8 mouse cellular contexts compared by ENCODE assay signal in the genomic region with DNA sequence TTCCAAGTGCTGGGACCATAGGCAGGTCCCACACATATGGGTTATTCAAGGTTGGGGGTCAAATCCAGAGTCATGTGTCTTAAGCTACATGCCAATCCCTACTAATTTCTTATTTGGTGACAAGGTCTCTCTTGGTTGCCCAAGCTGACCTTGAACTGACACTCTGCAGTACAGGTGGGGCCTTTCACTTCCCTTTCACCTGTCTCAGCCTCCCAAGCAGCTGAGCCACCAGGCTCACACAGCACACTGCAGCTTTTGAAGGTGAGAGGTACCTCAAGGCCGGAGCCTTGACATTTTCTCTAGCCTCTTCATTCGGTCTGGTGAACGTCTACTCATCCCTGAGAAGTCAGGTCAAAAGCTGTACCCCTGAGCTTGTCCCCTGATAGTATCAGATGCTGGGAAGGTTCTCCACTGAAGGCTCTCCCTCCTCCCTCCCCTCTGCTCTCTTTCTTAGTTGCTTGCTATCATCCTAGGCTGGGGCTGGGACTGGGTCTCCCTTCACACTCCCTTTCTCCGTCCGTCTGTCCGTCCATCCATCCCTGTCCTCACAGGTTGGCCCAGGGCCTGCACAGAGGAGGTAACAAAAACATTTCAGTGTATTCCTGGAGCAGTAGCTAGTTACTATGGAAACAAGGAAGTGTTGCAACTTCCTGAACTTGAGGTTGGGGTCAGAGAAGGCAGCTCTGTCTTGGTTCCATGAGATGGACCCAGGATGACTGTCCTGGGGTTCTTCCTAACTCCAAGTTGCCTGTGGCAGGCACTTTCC. TPM values are rescaled to one million over a fixed set of nuclear protein-coding genes. Genes with fewer than 3 reads are reported as not detected.
DNase-seq lines count a peak whose midpoint lies in the region; ATAC-seq lines count a peak whose summit lies in the region.

No protein-coding gene starts in this region.

- H3K36me3 ChIP-seq in midbrain, embryonic 10.5 days = peaks cover 30% of the 10 kb centered on the region
- no peaks in the 10 kb centered on the region for H3K36me3 ChIP-seq in midbrain, embryonic 11.5 days (ENCODE audit: control insufficient read depth, insufficient read depth, low read length)
- H3K36me3 ChIP-seq in midbrain, embryonic 14.5 days (ENCODE audit: control insufficient read depth, insufficient read depth, low read length) = no peaks in the 10 kb centered on the region

- WGBS in midbrain, embryonic 10.5 days = 88% methylated on average over 6 of the region's 6 CpGs
- 78% methylated on average over 6 of the region's 6 CpGs for WGBS in midbrain, embryonic 11.5 days
- 69% methylated on average over 6 of the region's 6 CpGs for WGBS in midbrain, embryonic 14.5 days

- peaks cover 100% of the 10 kb centered on the region for H3K4me1 ChIP-seq in midbrain, embryonic 10.5 days
- H3K4me1 ChIP-seq in midbrain, embryonic 11.5 days (ENCODE audit: control insufficient read depth, insufficient read depth, low read length) = peaks cover 73% of the 10 kb centered on the region
- H3K4me1 ChIP-seq in midbrain, embryonic 14.5 days (ENCODE audit: control insufficient read depth, insufficient read depth, low read length) = peaks cover 86% of the 10 kb centered on the region

- H3K4me2 ChIP-seq in midbrain, embryonic 11.5 days = no peak overlapping the region
- H3K4me2 ChIP-seq in midbrain, embryonic 14.5 days (ENCODE audit: low read length) = no peak overlapping the region

- H3K27me3 ChIP-seq in midbrain, embryonic 10.5 days (ENCODE audit: low read depth, poor library complexity, severe bottlenecking) = no peaks in the 10 kb centered on the region
- no peaks in the 10 kb centered on the region for H3K27me3 ChIP-seq in midbrain, embryonic 11.5 days (ENCODE audit: control insufficient read depth, insufficient read depth, low read length)
- H3K27me3 ChIP-seq in midbrain, embryonic 14.5 days (ENCODE audit: control insufficient read depth, insufficient read depth, low read length) = no peaks in the 10 kb centered on the region

- no peak for ATAC-seq in midbrain, embryonic 11.5 days (ENCODE audit: low FRiP score)
- ATAC-seq in granulocyte monocyte progenitor cell, adult 5-6 weeks (replicated peaks; ENCODE audit: poor library complexity, severe bottlenecking) = peak; percentile 46
- ATAC-seq in midbrain, embryonic 14.5 days (ENCODE audit: low FRiP score, low TSS enrichment) = no peak

- H3K4me3 ChIP-seq in midbrain, embryonic 10.5 days = no peak overlapping the region
- no peak overlapping the region for H3K4me3 ChIP-seq in midbrain, embryonic 11.5 days (ENCODE audit: low read depth, low read length)
- H3K4me3 ChIP-seq in midbrain, embryonic 14.5 days (replicated peaks; ENCODE audit: low read depth, low read length) = no peak overlapping the region

- no peak overlapping the region for H3K9ac ChIP-seq in midbrain, embryonic 11.5 days (ENCODE audit: low read length)
- no peak overlapping the region for H3K9ac ChIP-seq in midbrain, embryonic 14.5 days (replicated peaks; ENCODE audit: low read length)

- DNase-seq in midbrain, embryonic 10.5 days (ENCODE audit: low spot score) = no peak
- DNase-seq in midbrain, embryonic 11.5 days (ENCODE audit: low spot score, missing footprints) = no peak
- peak; percentile 58 for DNase-seq in kidney, postnatal 10 days
- no peak for DNase-seq in midbrain, embryonic 14.5 days
- DNase-seq in frontal cortex, postnatal 36 days (ENCODE audit: low spot score in 2 of 2) = no peak
- no peak for DNase-seq in left cerebral cortex, postnatal 10 days (ENCODE audit: extremely low spot score in 1 of 2, low spot score in 2 of 2)
- no peak for DNase-seq in adrenal gland, postnatal 10 days

- intact Hi-C loops in left cerebral cortex, postnatal 10 days (cut with DNase I) = no loop called here

- H3K9me3 ChIP-seq in midbrain, embryonic 10.5 days (replicated peaks) = no peaks in the 10 kb centered on the region
- no peaks in the 10 kb centered on the region for H3K9me3 ChIP-seq in midbrain, embryonic 11.5 days (ENCODE audit: control insufficient read depth, low read length)
- no peaks in the 10 kb centered on the region for H3K9me3 ChIP-seq in midbrain, embryonic 14.5 days (ENCODE audit: control insufficient read depth, low read length)

- H3K27ac ChIP-seq in midbrain, embryonic 10.5 days (replicated peaks) = peak overlapping the region; percentile 43; the same call in 1 of the 2 replicates
- H3K27ac ChIP-seq in midbrain, embryonic 11.5 days (ENCODE audit: low read depth, low read length) = no peak overlapping the region
- 0 out of 2 replicates have a peak overlapping the region, but pooled peaks have one; percentile 60 for H3K27ac ChIP-seq in midbrain, embryonic 14.5 days (replicated peaks; ENCODE audit: low read depth, low read length)

RNA-seq across cellular contexts. Expression of gene Zmiz1, which starts 13.3 kb away (rescaled TPM):
- polyA plus RNA-seq in midbrain, embryonic 10.5 days (2016; fragmentation: Nextera tagmentation; extraction: Ambion mirVana) = 42.2 and 55.8 TPM in 2 replicates
- 47.7 and 51.5 TPM in 2 replicates for polyA plus RNA-seq in midbrain, embryonic 11.5 days (2014; fragmentation: Nextera tagmentation; extraction: Ambion mirVana)
- total RNA-seq in granulocyte monocyte progenitor cell, adult 5-6 weeks (2014; fragmentation: Nextera tagmentation) = 93.2 and 97.4 TPM in 2 replicates
- 6.9 and 8.9 TPM in 2 replicates for total RNA-seq in granulocyte monocyte progenitor cell, adult 5-6 weeks (2017)
- 73.1 and 91.0 TPM in 2 replicates for polyA plus RNA-seq in midbrain, embryonic 14.5 days (2014; fragmentation: Nextera tagmentation; extraction: Ambion mirVana)
- 100 to 1,000 TPM; 105 to 106 TPM for total RNA-seq in left cerebral cortex, postnatal 10 days (2021)
- 10 to 100 TPM; 63.8 to 73.3 TPM for total RNA-seq in adrenal gland, postnatal 10 days (2021)
